Mouse (Mus musculus): Measurements from ENCODE around the gene Cdc42ep1. TPM values are rescaled to one million over a fixed set of nuclear protein-coding genes. Genes with fewer than 3 reads are reported as not detected.

Gene Cdc42ep1
- polyA plus RNA-seq, 1 experiment from 2014 or later = 4.6 TPM

- WGBS = 13% methylated on average over 6 of the region's 6 CpGs
- no peaks in the 10 kb centered on the region for H3K9me3 ChIP-seq (ENCODE audit: control insufficient read depth, low read length)
- H3K4me1 ChIP-seq (ENCODE audit: control insufficient read depth, insufficient read depth, low read length) = peaks cover 8% of the 10 kb centered on the region
- no peaks in the 10 kb centered on the region for H3K36me3 ChIP-seq (ENCODE audit: control insufficient read depth, insufficient read depth, low read length)
- H3K9ac ChIP-seq (replicated peaks; ENCODE audit: low read depth, low read length) = no peak overlapping the region
- no peak overlapping the region for H3K4me3 ChIP-seq (ENCODE audit: low read depth, low read length)
- no peak for ATAC-seq (ENCODE audit: low read depth)
- H3K4me2 ChIP-seq (ENCODE audit: low read depth, low read length) = no peak overlapping the region
- peaks cover 19% of the 10 kb centered on the region for H3K27me3 ChIP-seq (ENCODE audit: control insufficient read depth, insufficient read depth, low read length)
- H3K27ac ChIP-seq (ENCODE audit: low read depth, low read length) = no peak overlapping the region
Measured at GRCm38 (mm10) chr15:78804326-78804725, 38.1 kb upstream of the Cdc42ep1 start.

- Histone ChIP-seq H3K36me3 (ENCODE audit: control insufficient read depth, insufficient read depth, low read length) (no peaks in the 10 kb centered on the region), H3K4me3 (ENCODE audit: low read depth, low read length) (no peak overlapping the region), H3K9ac (replicated peaks; ENCODE audit: low read depth, low read length) (no peak overlapping the region), H3K9me3 (ENCODE audit: control insufficient read depth, low read length) (no peaks in the 10 kb centered on the region), H3K27ac (ENCODE audit: low read depth, low read length) (no peak overlapping the region), H3K4me2 (ENCODE audit: low read depth, low read length) (no peak overlapping the region), H3K4me1 (ENCODE audit: control insufficient read depth, insufficient read depth, low read length) (peaks cover 8% of the 10 kb centered on the region), H3K27me3 (ENCODE audit: control insufficient read depth, insufficient read depth, low read length) (peaks cover 19% of the 10 kb centered on the region)
- ATAC-seq (ENCODE audit: low read depth) = no peak
- WGBS = 81% methylated on average over 2 of the region's 2 CpGs
Measured at GRCm38 (mm10) chr15:78805351-78805750, 37.1 kb upstream of the Cdc42ep1 start.

GRCm38 (mm10) chr15:78806614-78807013, 35.8 kb upstream of the Cdc42ep1 start:
- no peak for ATAC-seq (ENCODE audit: low read depth)
- H3K27ac ChIP-seq (ENCODE audit: low read depth, low read length) = no peak overlapping the region
- no peaks in the 10 kb centered on the region for H3K36me3 ChIP-seq (ENCODE audit: control insufficient read depth, insufficient read depth, low read length)
- H3K27me3 ChIP-seq (ENCODE audit: control insufficient read depth, insufficient read depth, low read length) = peaks cover 14% of the 10 kb centered on the region
- WGBS = 51% methylated on average over 2 of the region's 2 CpGs
- no peaks in the 10 kb centered on the region for H3K9me3 ChIP-seq (ENCODE audit: control insufficient read depth, low read length)
- H3K4me2 ChIP-seq (ENCODE audit: low read depth, low read length) = no peak overlapping the region
- no peak overlapping the region for H3K4me3 ChIP-seq (ENCODE audit: low read depth, low read length)
- no peak overlapping the region for H3K9ac ChIP-seq (replicated peaks; ENCODE audit: low read depth, low read length)
- peaks cover 8% of the 10 kb centered on the region for H3K4me1 ChIP-seq (ENCODE audit: control insufficient read depth, insufficient read depth, low read length)

GRCm38 (mm10) chr15:78807141-78807540, 35.3 kb upstream of the Cdc42ep1 start:
- no peak overlapping the region for H3K9ac ChIP-seq (replicated peaks; ENCODE audit: low read depth, low read length)
- 84% methylated on average over 3 of the region's 3 CpGs for WGBS
- no peak overlapping the region for H3K27ac ChIP-seq (ENCODE audit: low read depth, low read length)
- peaks cover 5% of the 10 kb centered on the region for H3K4me1 ChIP-seq (ENCODE audit: control insufficient read depth, insufficient read depth, low read length)
- peaks cover 11% of the 10 kb centered on the region; the same call in 1 of the 2 replicates for H3K27me3 ChIP-seq (ENCODE audit: control insufficient read depth, insufficient read depth, low read length)
- H3K4me3 ChIP-seq (ENCODE audit: low read depth, low read length) = no peak overlapping the region
- H3K4me2 ChIP-seq (ENCODE audit: low read depth, low read length) = no peak overlapping the region
- ATAC-seq (ENCODE audit: low read depth) = no peak
- no peaks in the 10 kb centered on the region for H3K9me3 ChIP-seq (ENCODE audit: control insufficient read depth, low read length)
- H3K36me3 ChIP-seq (ENCODE audit: control insufficient read depth, insufficient read depth, low read length) = no peaks in the 10 kb centered on the region

DNA sequence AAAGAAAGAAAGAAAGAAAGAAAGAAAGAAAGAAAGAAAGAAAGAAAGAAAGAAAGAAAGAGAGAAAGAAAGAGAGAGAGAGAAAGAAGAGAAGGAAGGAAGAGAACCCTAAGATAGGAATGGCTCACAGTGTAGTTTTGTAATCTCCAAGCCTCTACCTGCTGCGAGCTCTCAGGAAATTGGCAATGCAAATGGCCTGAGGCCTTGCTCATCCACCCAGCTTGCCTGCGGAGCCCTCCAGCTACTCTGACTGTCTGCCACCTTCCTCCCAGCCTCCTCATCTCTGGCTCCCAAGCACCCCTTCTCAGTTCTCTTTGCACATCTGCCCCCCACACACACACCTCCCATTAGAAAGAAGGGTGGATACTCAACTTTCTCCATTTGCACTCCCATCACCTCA, 33.4 kb upstream of the Cdc42ep1 start:
- Histone ChIP-seq H3K36me3 (ENCODE audit: control insufficient read depth, insufficient read depth, low read length) (no peaks in the 10 kb centered on the region), H3K27ac (ENCODE audit: low read depth, low read length) (no peak overlapping the region), H3K4me1 (ENCODE audit: control insufficient read depth, insufficient read depth, low read length) (no peaks in the 10 kb centered on the region), H3K27me3 (ENCODE audit: control insufficient read depth, insufficient read depth, low read length) (no peaks in the 10 kb centered on the region), H3K4me2 (ENCODE audit: low read depth, low read length) (no peak overlapping the region), H3K9me3 (ENCODE audit: control insufficient read depth, low read length) (no peaks in the 10 kb centered on the region), H3K9ac (replicated peaks; ENCODE audit: low read depth, low read length) (no peak overlapping the region), H3K4me3 (ENCODE audit: low read depth, low read length) (no peak overlapping the region)
- 70% methylated on average over 2 of the region's 2 CpGs for WGBS
- ATAC-seq (ENCODE audit: low read depth) = no peak

GRCm38 (mm10) chr15:78809739-78810138, 32.7 kb upstream of the Cdc42ep1 start:
- Histone ChIP-seq H3K36me3 (ENCODE audit: control insufficient read depth, insufficient read depth, low read length) (no peaks in the 10 kb centered on the region), H3K27ac (ENCODE audit: low read depth, low read length) (no peak overlapping the region), H3K9ac (replicated peaks; ENCODE audit: low read depth, low read length) (no peak overlapping the region), H3K27me3 (ENCODE audit: control insufficient read depth, insufficient read depth, low read length) (no peaks in the 10 kb centered on the region), H3K4me2 (ENCODE audit: low read depth, low read length) (no peak overlapping the region), H3K9me3 (ENCODE audit: control insufficient read depth, low read length) (no peaks in the 10 kb centered on the region), H3K4me3 (ENCODE audit: low read depth, low read length) (no peak overlapping the region), H3K4me1 (ENCODE audit: control insufficient read depth, insufficient read depth, low read length) (no peaks in the 10 kb centered on the region)
- 62% methylated on average over 9 of the region's 9 CpGs for WGBS
- ATAC-seq (ENCODE audit: low read depth) = no peak

- WGBS = 77% methylated on average over 9 of the region's 9 CpGs
Measured at GRCm38 (mm10) chr15:78810146-78810545, 32.3 kb upstream of the Cdc42ep1 start.

GRCm38 (mm10) chr15:78813603-78814002, 28.8 kb upstream of the Cdc42ep1 start:
- no peaks in the 10 kb centered on the region for H3K27me3 ChIP-seq (ENCODE audit: control insufficient read depth, insufficient read depth, low read length)
- ATAC-seq (ENCODE audit: low read depth) = no peak
- H3K9me3 ChIP-seq (ENCODE audit: control insufficient read depth, low read length) = no peaks in the 10 kb centered on the region
- 89% methylated on average over 4 of the region's 4 CpGs for WGBS
- H3K36me3 ChIP-seq (ENCODE audit: control insufficient read depth, insufficient read depth, low read length) = no peaks in the 10 kb centered on the region
- H3K4me3 ChIP-seq (ENCODE audit: low read depth, low read length) = no peak overlapping the region
- no peak overlapping the region for H3K9ac ChIP-seq (replicated peaks; ENCODE audit: low read depth, low read length)
- no peak overlapping the region for H3K27ac ChIP-seq (ENCODE audit: low read depth, low read length)
- H3K4me2 ChIP-seq (ENCODE audit: low read depth, low read length) = no peak overlapping the region
- H3K4me1 ChIP-seq (ENCODE audit: control insufficient read depth, insufficient read depth, low read length) = 0 out of 2 replicates have a peak, but pooled peaks cover 6% of the 10 kb centered on the region

More at GRCm38 (mm10) chr15:78810146-78810545, 32.3 kb upstream of the Cdc42ep1 start:
- H3K4me1 ChIP-seq (ENCODE audit: control insufficient read depth, insufficient read depth, low read length) = no peaks in the 10 kb centered on the region
- H3K9ac ChIP-seq (replicated peaks; ENCODE audit: low read depth, low read length) = no peak overlapping the region
- no peak for ATAC-seq (ENCODE audit: low read depth)
- no peak overlapping the region for H3K4me2 ChIP-seq (ENCODE audit: low read depth, low read length)
- no peaks in the 10 kb centered on the region for H3K36me3 ChIP-seq (ENCODE audit: control insufficient read depth, insufficient read depth, low read length)
- no peak overlapping the region for H3K4me3 ChIP-seq (ENCODE audit: low read depth, low read length)
- no peaks in the 10 kb centered on the region for H3K9me3 ChIP-seq (ENCODE audit: control insufficient read depth, low read length)
- no peak overlapping the region for H3K27ac ChIP-seq (ENCODE audit: low read depth, low read length)
- H3K27me3 ChIP-seq (ENCODE audit: control insufficient read depth, insufficient read depth, low read length) = no peaks in the 10 kb centered on the region

- H3K4me1 ChIP-seq (ENCODE audit: control insufficient read depth, insufficient read depth, low read length) = 0 out of 2 replicates have a peak, but pooled peaks cover 6% of the 10 kb centered on the region
Measured at GRCm38 (mm10) chr15:78815314-78816073, 26.9 kb upstream of the Cdc42ep1 start.

More at GRCm38 (mm10) chr15:78815314-78816073, 26.9 kb upstream of the Cdc42ep1 start:
- no peak overlapping the region for H3K4me3 ChIP-seq (ENCODE audit: low read depth, low read length)
- no peaks in the 10 kb centered on the region for H3K27me3 ChIP-seq (ENCODE audit: control insufficient read depth, insufficient read depth, low read length)
- no peak overlapping the region for H3K27ac ChIP-seq (ENCODE audit: low read depth, low read length)
- H3K9me3 ChIP-seq (ENCODE audit: control insufficient read depth, low read length) = no peaks in the 10 kb centered on the region
- ATAC-seq (ENCODE audit: low read depth) = no peak
- no peak overlapping the region for H3K9ac ChIP-seq (replicated peaks; ENCODE audit: low read depth, low read length)
- WGBS = 49% methylated on average over 11 of the region's 11 CpGs
- H3K36me3 ChIP-seq (ENCODE audit: control insufficient read depth, insufficient read depth, low read length) = no peaks in the 10 kb centered on the region
- no peak overlapping the region for H3K4me2 ChIP-seq (ENCODE audit: low read depth, low read length)

All from neural tube, embryonic 14.5 days (tissue).